Mouse (Mus musculus) thymus, adult 2 months (tissue): ENCODE measurements around the gene Pde4a. TPM values are rescaled to one million over a fixed set of nuclear protein-coding genes. Genes with fewer than 3 reads are reported as not detected.
"Not testable (repeated sequence)": the region's sequence is repeated elsewhere in the genome, so short reads cannot be mapped to it uniquely, and the experiment has no call there.

ENCODE experiments used
- DNase-seq: peaks from one replicate; pipeline ENCODE4 v3.0.0; 2021
- H3K27ac ChIP-seq: fragments of 200-500 bp; 2 replicates; pipeline ENCODE4 v1.5.1; 2012; ENCODE audit warnings: low read length, control low read depth; ENCODE audit not compliant: control insufficient read depth, insufficient read depth
- H3K27me3 ChIP-seq: fragments of 200-500 bp; 2 replicates; pipeline ENCODE4 v1.6.1; 2012; ENCODE audit warnings: mild to moderate bottlenecking, low read length, moderate library complexity, mixed read lengths; ENCODE audit not compliant: control insufficient read depth, insufficient read depth
- H3K36me3 ChIP-seq: fragments of 200-500 bp; 2 replicates; pipeline ENCODE4 v1.6.1; 2012; ENCODE audit warnings: mild to moderate bottlenecking, low read length, moderate library complexity; ENCODE audit not compliant: control insufficient read depth, insufficient read depth
- H3K4me1 ChIP-seq: fragments of 200-500 bp; replicated peaks from 2 replicates; pipeline ENCODE4 v1.6.1; 2012; ENCODE audit warnings: low read length; ENCODE audit not compliant: control insufficient read depth, insufficient read depth
- H3K4me3 ChIP-seq: fragments of 200-500 bp; 2 replicates; pipeline ENCODE4 v1.5.1; 2012; ENCODE audit warnings: mild to moderate bottlenecking, low read length, control low read depth, moderate library complexity; ENCODE audit not compliant: control insufficient read depth, insufficient read depth
- CTCF ChIP-seq: fragments of 200-500 bp; IDR thresholded peaks from 2 replicates; pipeline ENCODE4 v1.5.1; 2012; ENCODE audit warnings: mild to moderate bottlenecking, control low read depth, low read length, moderate library complexity, borderline replicate concordance; ENCODE audit not compliant: control insufficient read depth, poor library complexity, insufficient read depth; ENCODE audit errors: extremely low read depth
- POLR2A ChIP-seq: fragments of 200-500 bp; IDR thresholded peaks from 2 replicates; pipeline ENCODE4 v1.6.1; 2012; ENCODE audit warnings: mild to moderate bottlenecking, low read length, control low read depth, moderate library complexity; ENCODE audit not compliant: control insufficient read depth, poor library complexity, insufficient read depth; ENCODE audit errors: extremely low read depth
- WGBS: fragments of 180-500 bp; shearing (Covaris S2); methylation state at CpG from one replicate; pipeline ENCODE4 v1.1.7; 2018; 5-methylcytosine and 5-hydroxymethylcytosine counted together
- polyA plus RNA-seq: library from polyadenylated mRNA; depleted of rRNA; stranded (reverse); fragments of >200 nt; gene quantifications from 2 replicates; pipeline ENCODE4 v1.2.3, GENCODE M21; 2012

Gene Pde4a
- polyA plus RNA-seq, 1 experiment = 6.8 TPM

DNA sequence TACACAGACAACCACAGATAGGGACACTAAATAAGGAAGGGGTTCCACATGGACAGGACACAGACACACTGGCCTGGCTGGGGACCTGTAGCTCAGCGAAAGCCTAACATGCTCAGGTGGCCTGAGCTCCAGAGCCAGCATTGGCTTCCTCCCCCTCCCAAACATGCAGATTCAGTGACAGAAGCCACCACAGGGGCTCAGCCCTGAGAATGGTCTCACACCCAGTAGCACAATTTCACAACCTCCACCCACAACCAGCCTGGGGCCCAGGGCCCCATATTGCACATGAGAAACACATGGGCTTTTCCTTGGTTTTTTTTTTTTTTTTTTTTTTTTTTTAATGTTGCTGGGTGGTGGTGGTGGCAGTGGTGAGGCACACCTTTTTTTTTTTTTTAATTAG, 80.8 kb downstream of the Pde4a start:
- WGBS = 100% methylated on average over 1 of the region's 1 CpGs
- TF ChIP-seq POLR2A (no peak), CTCF (no peak)
- no peak overlapping the region for H3K4me3 ChIP-seq
- no peak overlapping the region for H3K27ac ChIP-seq
- H3K4me1 ChIP-seq = peaks cover 15% of the 10 kb centered on the region
- no peak for DNase-seq
- H3K36me3 ChIP-seq = no peaks in the 10 kb centered on the region
- H3K27me3 ChIP-seq = peaks cover 22% of the 10 kb centered on the region; the same call in 1 of the 2 replicates

DNA sequence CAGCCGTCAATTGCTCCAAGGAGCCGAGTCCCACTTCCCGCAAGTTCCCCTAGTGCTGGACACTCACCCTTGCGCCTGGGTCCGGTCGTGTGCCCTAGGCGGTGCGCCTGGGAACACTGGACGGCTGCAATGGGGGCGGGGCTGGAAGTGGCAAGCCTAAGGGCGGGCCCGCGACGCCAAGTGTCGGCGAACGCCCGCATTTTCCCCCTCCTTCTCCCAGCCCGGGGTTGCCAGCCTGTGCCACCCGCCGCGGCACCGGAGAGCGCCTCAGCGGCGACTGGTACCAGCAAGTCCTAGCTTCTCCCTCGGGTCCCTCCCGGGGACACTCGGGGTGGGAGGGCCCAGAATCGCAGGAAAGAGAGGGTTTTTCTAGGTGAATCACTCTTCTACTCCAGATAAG, 82.8 kb downstream of the Pde4a start, which contains the start of gene S1pr5:
S1pr5 (minus strand) TSS at position 118 of the 400 bp plus-strand sequence.
- Histone ChIP-seq H3K27me3 (peaks cover 22% of the 10 kb centered on the region; the same call in 1 of the 2 replicates), H3K4me1 (peaks cover 15% of the 10 kb centered on the region), H3K4me3 (no peak within 1 kb of the TSS), H3K36me3 (no peaks in the 10 kb centered on the region), H3K27ac (no peak within 1 kb of the TSS)
- WGBS = 5% methylated on average over 30 of the region's 30 CpGs
- DNase-seq = no peak
- no peak for TF ChIP-seq CTCF
- no peak for TF ChIP-seq POLR2A

DNA sequence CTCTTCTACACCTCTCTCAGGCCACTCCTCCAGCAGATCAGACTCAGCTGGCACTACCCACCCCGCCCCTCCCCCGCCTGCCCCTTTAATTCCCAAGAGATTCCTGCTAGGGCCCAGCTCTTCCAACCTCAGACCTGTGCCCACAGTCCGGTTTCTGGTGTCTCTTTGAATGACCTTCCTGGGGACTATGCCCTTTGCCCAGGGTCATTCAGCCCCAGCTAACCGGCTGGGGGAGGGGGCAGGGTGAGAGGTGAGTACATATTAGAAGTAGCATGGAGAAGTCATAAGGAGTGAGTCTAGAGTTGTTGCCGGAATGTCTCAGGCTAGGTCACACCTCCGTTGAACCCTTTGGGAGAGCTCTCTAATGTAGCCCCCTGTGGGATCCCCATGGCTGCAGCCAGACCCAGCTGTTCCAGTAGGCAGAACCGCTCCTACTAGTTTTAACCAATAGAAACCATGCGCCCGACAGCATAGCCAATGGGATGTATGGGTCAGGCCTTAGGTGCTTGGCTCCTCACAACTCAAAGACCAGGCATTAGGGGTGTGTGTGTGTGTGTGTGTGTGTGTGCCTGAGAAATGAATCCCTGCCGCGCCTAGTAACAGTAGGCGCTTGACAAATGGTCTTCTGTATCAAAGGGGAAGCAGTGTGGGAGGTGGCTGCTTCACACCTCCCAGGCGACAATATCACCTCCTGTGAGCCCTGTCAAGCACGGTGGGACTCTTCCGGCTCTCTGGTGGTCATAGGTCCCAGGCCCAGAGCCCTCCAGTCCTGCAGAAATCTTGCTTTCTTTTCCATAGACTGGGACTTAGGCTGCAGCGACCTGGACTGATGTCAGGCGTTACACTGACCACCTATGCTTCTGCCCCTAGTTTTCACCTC, 84.4 kb downstream of the Pde4a start:
- peaks cover 22% of the 10 kb centered on the region; the same call in 1 of the 2 replicates for H3K27me3 ChIP-seq
- no peak for DNase-seq
- no peaks in the 10 kb centered on the region for H3K36me3 ChIP-seq
- WGBS = 56% methylated on average over 17 of the region's 17 CpGs
- no peak overlapping the region for H3K27ac ChIP-seq
- TF ChIP-seq POLR2A = no peak
- no peak for TF ChIP-seq CTCF
- H3K4me3 ChIP-seq = no peak overlapping the region
- peaks cover 4% of the 10 kb centered on the region; the same call in 1 of the 2 replicates for H3K4me1 ChIP-seq

DNA sequence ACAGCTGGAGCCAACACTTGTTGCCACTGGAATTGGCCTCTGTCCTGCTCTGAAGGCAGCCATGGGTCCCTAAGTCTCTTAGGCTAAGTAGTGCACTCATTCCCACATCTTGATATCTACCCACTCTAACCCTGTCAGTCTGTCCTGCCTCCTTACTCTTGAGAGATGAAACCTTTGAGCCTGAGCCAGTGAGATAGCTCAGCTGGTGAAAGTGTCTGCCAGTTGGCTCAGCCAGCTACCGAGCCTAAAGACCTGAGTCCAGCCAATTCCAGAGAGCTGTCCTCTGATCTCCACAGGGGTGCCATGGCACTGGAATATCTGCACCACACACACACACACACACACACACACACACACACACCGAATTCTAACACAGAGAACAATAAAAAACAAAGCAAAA, 85.0 kb downstream of the Pde4a start:
- DNase-seq = no peak
- Histone ChIP-seq H3K4me1 (0 out of 2 replicates have a peak, but pooled peaks cover 4% of the 10 kb centered on the region), H3K4me3 (no peak overlapping the region), H3K36me3 (no peaks in the 10 kb centered on the region), H3K27me3 (peaks cover 22% of the 10 kb centered on the region; the same call in 1 of the 2 replicates), H3K27ac (no peak overlapping the region)
- WGBS = 92% methylated on average over 2 of the region's 2 CpGs
- no peak for TF ChIP-seq CTCF
- no peak for TF ChIP-seq POLR2A

DNA sequence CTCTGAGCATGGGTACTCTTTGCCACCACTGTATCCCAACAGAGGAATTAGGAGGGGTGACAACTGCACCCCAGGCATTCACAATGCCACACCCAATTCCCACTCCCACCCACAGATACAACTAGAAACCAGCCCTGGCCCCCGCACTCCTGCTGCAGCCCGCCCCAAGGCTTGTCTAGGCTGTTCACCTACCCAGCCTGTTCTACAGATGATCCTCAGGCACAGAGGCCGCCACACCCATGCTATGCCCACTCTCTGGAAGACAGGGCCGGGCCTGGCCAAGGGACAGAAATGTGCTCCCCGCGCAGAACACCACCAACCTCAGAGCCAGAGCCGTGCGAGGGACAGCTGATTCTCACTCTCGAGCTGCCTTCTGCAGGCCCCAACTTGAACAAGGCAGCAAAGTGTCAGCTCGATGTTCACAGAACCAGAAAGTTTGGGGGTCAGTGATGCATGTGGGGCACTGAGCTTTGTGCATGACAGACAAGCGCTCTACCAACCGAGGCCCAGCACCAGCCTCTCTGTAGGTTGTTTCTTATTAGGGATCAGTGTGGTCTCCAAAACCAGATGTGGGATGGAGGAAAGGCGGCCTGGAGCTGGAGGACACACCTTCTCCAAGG, 85.7 kb downstream of the Pde4a start:
- 89% methylated on average over 13 of the region's 13 CpGs for WGBS
- H3K36me3 ChIP-seq = no peaks in the 10 kb centered on the region

DNA sequence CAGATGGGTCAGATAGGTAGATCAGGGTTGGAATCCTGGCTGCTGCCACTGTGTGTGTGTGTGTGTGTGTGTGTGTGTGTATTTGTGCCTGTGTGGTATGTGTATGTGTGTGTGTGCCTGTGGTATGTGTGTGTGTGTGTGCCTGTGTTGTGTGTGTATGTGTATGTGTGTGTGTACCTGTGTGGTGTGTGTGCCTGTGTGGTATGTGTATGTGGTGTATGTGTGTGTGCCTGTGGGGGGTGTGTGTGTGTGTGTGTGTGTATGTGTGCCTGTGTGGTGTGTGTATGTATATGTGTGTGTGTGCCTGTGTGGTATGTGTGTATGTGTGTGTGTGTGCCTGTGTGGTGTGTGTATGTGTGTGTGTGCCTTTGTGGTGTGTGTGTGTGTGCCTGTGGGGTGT, 89.2 kb downstream of the Pde4a start:
- Histone ChIP-seq H3K36me3 (no peaks in the 10 kb centered on the region), H3K4me3 (no peak overlapping the region), H3K4me1 (no peaks in the 10 kb centered on the region; the same call in none of the 2 replicates), H3K27ac (no peak overlapping the region), H3K27me3 (peaks cover 2% of the 10 kb centered on the region; the same call in 1 of the 2 replicates)
- DNase-seq = no peak
- TF ChIP-seq POLR2A (no peak), CTCF (no peak)

More for the DNA sequence above, 85.7 kb downstream of the Pde4a start:
- 0 out of 2 replicates have a peak, but pooled peaks cover 4% of the 10 kb centered on the region for H3K4me1 ChIP-seq
- H3K27me3 ChIP-seq = peaks cover 22% of the 10 kb centered on the region; the same call in 1 of the 2 replicates
- no peak overlapping the region for H3K27ac ChIP-seq
- no peak for DNase-seq
- TF ChIP-seq CTCF (no peak), POLR2A (no peak)
- H3K4me3 ChIP-seq = no peak overlapping the region

DNA sequence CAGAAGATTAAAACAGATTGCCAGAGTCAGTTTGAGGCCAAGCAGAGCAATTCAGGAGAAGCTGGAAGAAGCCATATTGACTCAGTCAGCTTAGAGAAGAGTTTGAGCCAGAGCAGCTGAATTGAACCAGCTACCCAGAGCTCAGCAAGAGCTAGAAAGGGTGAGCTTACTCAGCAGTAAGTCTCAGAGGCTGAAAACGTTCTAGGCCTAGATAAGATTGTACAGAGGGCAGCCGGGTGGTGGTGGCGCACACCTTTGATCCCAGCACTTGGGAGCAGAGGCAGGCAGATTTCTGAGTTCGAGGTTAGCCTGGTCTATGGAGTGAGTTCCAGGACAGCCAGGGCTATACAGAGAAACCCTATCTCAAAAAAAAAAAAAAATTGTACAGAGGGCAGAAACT, 90.8 kb downstream of the Pde4a start:
- H3K4me3 ChIP-seq, H3K27ac ChIP-seq, H3K4me1 ChIP-seq, H3K36me3 ChIP-seq, DNase-seq, H3K27me3 ChIP-seq: not testable (repeated sequence)
- 88% methylated on average over 4 of the region's 4 CpGs for WGBS
